Mouse (Mus musculus) urinary bladder, postnatal 36 days (tissue): ENCODE results near the gene Gpr139.

Experiments used
- DNase-seq, 2 experiments: peaks; one replicate each; pipeline ENCODE4 v3.0.0; 2022; ENCODE audit warnings: low spot score in 2 of 2, mixed read lengths in 1 of 2

The Gpr139 gene

DNA sequence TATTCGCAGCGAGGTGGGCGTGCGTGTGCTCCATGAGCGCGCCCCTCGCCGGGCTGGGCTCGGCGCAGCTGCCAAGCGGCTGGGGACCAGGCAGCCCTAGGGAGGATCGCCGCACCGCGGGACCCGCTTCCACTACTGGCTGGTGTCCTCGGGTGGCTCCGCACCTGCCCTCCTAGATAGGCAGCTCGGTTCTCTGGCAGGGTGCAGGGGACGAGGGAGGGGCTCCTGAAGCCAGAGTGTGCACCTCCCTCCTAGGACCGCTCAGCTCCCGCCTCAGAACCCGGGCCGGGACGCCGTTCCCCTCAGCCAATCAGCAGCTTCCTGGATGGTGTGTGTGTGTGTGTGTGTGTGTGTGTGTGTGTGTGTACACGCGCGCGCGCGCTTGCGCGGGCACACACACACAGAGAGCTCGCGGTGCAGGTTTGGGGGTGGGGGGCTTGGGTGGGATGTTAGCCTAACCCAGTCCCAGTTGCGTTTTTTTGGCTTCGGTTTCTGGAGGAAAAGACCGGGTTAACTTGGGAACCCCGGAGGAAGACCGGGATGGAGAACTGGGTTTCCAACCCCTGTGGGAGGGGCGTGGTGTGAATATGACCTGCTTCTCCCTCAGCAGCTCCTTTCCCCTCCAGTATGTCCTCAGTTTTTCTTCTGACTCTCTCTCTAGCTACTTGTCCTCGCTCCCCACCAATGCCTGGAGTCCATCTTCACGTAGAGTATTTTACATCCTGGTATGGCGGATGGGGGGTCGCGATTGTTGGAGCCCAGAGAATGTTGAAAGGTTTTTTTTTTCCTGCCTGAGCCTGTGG, at the start of gene Gpr139:
Gpr139 (minus strand) TSS at position 263 of the 803 bp plus-strand sequence.
- DNase-seq: no peak

DNA sequence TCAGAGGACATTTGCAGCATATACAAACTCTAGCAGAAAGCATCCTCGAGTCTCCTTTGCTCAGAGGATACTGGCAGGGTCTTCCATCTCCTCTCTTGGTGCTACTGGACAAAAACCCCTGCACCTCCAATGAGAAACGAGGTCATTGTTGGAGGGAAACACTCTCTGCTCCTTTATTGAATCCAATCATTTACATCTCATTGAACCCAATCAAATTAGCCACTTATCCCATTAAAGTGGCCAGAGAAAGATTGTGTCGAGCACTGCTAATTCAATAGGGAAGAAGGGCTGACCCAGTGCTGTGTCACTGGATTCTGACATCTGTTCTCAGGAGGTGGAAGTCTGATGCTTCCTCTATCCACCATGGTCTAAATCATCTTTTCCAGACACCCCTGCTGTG, 46.6 kb upstream of the Gpr139 start:
- no peak for DNase-seq

DNA sequence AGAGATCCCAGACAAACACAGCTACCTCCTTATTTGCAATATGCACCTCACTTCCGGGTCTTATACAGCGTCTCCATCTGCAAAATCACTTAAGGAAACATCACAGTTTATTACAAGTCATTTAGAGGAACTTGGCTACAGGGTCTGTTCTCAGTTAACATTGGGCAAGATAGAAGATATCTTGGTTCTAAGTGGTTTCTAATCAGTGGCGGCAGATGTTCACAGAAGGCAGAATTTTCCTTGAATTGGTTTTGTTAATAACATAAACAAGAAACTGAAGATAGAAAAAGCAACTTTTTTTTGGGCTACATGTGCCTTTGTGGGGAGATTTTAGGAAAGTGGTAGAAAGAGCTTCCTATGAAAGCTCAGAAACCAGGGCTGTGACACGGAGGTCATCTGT, 38.3 kb upstream of the Gpr139 start:
- DNase-seq: no peak

DNA sequence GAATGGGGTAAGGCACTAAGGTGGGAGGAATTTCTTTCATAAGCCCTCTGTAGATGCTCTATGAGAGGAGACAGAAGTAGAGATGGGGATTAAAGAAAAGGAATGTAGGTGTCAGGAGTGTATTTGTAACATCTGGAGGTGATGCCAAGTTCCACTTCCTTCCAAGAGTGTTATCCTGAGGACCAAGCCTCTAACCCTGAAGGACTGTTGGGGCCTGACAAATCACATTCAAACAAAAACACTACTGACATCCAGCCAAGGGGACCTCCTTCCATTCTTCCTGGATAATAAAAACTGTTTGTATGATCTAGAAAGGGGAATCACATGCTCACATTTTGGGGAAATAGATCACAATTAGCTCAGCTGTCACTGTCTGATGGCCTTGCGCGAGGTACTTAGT, 34.7 kb upstream of the Gpr139 start:
- DNase-seq: no peak

DNA sequence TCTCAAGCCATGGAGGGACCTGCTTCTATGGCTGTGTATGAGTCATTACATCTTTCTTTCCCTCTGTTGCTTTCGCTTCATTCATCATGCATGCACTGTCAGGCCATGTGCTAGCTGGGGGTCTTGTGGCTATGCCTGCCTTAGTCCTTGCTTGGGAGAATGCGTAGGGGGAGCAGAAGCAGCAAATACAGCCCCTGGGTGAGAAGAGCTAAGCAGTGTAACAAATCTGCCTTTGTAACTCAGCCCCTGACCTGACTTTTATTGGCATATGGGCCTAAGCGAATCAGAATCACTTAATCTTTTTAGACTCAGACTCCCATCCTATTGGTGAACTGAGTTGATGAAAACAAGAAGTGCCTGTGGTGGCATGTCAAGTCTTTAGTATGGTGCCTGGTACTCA, 22.8 kb upstream of the Gpr139 start:
- no peak for DNase-seq

DNA sequence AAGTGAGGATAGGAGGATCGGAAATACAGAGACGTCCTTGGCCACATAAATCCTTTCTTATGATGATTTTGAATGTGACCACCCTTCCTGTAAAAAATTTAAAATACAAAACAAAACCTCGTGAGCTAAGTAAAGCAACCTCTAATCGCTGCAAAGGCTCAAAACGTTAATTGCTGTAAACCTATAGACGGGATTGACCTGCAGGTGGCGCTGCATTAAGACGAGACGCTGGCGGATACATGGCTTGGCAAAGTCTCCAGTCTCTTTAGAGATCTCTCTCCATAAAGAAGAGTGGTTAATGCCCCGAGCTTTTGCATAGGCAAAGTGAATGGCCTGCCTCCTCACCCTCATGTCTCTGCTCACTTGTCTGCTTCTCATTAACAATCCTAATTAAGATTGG, 2.0 kb upstream of the Gpr139 start:
- DNase-seq: no peak

DNA sequence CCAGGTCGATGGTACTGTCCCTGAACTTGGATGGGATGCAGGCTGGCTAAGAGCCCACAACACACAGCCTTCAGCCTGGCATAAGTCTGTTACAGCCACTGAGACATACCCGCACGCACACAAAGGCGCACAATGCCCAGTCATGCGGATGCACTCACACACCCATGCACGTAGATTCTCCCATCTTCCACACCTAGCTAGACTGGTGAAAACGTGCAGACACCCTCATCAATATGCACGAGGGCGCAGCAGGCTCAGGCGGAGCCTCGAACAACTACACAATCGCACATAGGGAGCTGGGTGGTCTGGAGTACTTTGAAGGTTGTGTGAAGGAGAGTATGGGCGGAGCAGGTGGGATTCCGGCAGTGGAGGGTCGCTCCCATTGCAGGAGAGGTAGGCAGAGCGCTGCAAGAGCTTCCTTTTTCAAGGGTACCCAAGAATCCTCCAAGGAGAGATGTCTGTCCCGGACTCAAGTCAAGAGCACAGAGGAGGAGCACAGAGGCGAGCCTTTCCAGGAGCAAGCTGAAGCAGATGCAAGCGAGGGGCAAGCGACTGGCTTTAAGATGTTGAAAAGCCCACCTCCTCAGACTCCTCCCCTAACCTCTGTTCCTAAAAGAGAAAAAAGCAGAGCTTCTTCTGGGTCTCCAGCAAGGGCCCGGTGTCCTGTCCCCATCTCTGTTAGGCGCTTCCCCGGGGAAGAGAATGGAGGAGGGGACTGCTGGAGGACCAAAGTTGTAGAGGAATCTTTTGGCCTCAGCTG, 958 bp upstream of the Gpr139 start:
- no peak for DNase-seq

DNA sequence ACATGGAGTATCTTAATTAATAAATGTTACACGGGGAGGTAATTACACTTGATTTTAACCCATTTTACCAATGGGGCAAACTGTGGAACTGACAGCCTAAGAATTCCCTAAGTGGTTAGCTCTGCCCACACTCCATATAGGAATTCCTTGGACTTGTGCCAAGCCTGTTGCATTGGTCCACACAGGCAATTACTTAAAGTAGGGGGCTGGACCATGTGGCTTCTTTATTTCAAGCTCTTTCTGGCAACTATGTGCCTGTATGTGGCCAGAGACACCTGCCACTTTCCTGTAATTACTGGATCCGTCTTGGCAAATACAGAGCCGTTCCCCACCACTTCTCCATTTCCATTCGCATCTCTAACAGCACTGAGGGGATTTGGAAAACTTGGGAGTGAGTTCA, 3.4 kb downstream of the Gpr139 start:
- DNase-seq: no peak

DNA sequence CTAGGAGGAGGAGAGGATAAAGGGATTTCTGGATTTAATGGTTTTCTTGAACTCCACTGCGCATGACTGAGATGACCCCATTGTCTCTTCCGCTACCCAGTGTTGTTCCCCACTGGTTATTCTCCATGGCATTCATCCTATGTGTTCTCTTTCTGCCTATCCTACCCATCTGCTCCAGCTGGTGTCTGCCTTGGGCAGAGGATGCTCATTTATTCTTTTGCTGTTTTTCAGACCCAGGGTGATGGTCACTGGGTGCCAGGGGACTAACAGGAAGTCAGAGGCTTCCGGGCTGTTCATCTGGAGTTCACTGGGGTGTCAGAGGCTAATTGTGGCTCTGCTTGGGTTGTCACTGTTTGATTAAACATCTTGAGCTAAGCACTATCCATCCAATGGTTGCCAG, 24.4 kb downstream of the Gpr139 start:
- no peak for DNase-seq

DNA sequence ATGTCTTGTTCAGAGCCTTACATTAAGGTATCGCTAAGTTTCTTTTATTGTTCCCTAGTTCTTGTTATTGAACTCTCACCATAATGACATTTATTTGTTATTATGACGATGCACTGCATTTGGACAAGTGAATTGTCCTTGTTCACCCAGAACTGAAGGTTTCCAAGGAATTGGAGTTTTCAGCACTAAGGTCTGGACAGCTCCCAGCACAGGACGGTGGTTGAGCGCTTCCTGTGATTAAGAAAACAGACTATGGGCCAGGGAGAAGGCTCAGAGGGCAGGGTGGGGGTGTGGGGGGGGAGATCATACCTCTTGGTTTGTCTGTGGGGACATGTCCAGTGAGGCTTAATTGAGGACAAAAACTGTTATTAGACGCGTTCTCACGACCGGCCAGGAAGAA, 72.6 kb downstream of the Gpr139 start:
- no peak for DNase-seq

DNA sequence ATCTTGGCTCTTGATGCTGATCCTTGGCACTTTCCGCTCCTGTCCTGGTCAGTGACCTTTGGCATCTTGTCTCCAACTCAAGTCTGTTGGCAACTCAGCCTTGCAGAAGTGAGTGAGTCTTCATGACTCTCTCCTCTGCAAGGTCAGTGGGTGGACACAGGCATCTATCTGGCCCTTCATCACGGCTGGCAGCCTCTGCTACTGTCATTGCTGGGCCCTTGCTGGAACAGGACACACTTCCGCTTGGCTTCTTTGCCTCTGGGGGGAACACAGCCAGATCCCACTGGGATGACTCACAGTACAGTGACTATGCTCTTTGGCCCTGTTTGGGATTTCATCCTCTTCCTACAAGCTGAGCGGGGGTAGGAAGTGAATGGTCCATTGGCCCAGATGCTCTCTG, 78.5 kb downstream of the Gpr139 start:
- no peak for DNase-seq

DNA sequence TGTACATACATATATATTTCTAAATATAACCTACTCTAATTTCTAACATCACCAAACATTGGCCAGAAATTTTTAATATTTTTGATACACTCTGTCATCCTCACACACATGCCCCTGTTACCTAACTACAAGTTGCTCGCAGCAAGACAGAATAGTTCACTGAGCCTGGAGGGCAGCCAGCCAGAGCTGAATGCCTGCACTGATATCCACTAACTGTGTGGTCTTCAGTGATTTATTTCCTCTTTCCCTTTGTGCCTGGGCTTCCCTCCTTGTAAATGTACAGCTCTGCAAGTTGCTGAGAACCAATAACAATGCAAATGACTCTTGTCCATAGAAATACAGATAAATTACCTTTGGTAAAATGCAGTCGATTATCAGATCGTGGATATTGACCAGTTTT, 87.8 kb downstream of the Gpr139 start:
- no peak for DNase-seq
